Mouse (Mus musculus) activated CD4-positive, CD25-positive, alpha-beta regulatory T cell, adult 4 months (primary cell): ENCODE measurements at regions not wholly inside any gene's neighbourhood (a gene's known extent, or its start where the extent isn't known, plus 50 kb on each side); places are given as distances from the start of the nearest gene placed in this dataset.

Experiments
- ATAC-seq: one replicate; pipeline ENCODE4 v1.8.0; 2017

- no peak for ATAC-seq
These were observed 1935.3 kb upstream of the Lrrc6 start for GRCm38 (mm10) chr15:68435961-68436360.

- no peak for ATAC-seq
These were observed 1930.5 kb upstream of the Lrrc6 start for GRCm38 (mm10) chr15:68431251-68431650.

GRCm38 (mm10) chr15:68430486-68430885, 1929.8 kb upstream of the Lrrc6 start:
- no peak for ATAC-seq

DNA sequence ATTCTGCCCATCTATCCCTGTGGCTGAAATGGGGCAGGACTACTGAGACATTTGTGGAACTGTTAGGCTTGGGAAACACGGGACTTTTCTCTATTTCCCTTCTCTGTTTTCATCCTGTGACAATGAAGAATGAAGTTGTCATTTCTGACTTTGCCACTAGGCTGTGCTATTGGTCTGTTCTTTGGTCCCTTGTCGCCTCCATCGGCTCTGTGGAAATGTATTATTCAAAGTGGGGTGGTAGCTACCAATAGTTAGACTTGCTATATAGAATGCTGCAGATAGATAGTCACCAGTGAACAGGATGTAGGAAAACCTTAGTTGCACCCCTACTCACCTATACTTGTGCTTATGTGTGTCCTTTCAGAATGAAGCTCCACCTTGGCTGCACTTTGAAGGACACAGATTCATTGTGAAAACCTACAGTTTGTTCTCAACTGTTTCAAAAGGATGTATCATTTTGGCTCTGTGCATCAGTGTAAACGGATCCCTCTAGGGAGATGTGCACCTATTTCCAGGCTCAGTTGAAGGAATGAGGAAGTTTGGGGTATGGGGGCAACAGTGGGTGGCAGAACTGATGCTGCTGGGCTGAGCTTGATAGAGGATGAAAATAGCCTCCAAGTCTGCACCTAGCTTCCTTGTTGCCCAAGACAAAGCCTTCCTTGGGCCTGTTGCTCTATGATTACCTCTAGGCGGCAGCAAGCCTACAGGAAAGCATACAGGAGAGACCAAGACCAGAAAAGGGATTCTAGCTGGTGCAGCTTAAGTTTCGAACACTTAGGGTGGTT, 1927.9 kb upstream of the Lrrc6 start:
- ATAC-seq, result no peak

GRCm38 (mm10) chr15:68417142-68417541, 1916.4 kb upstream of the Lrrc6 start:
- no peak for ATAC-seq

- no peak for ATAC-seq
These were observed 1914.8 kb upstream of the Lrrc6 start for GRCm38 (mm10) chr15:68415401-68415925.

GRCm38 (mm10) chr15:68414047-68414446, 1913.3 kb upstream of the Lrrc6 start:
- no peak for ATAC-seq

GRCm38 (mm10) chr15:68412697-68413096, 1912.0 kb upstream of the Lrrc6 start:
- no peak for ATAC-seq

DNA sequence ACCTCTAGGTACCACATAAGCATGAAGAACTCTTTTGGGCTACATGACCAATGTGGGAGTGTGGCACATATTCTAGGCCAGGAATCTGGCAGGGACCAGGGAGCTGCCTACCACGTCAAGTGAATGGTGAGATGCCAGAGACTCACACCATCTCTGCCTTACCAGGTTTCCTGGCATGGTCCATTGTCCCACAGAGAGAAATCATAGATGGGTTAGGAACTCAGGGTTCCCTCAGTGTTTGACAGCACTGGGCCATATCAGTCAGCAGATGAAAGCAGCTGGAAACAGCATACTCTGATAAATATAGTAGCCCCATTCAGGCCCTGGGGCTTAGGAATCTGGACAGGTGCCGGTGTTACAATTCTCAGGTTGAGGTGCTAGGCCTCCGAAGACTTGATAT, 1911.4 kb upstream of the Lrrc6 start:
- no peak for ATAC-seq

GRCm38 (mm10) chr15:68403554-68404070, 1902.9 kb upstream of the Lrrc6 start:
- ATAC-seq, result no peak

- ATAC-seq, result no peak
These were observed 1901.0 kb upstream of the Lrrc6 start for GRCm38 (mm10) chr15:68401726-68402125.

GRCm38 (mm10) chr15:68401006-68401405, 1900.3 kb upstream of the Lrrc6 start:
- no peak for ATAC-seq

- ATAC-seq, result no peak
These were observed 1895.9 kb upstream of the Lrrc6 start for GRCm38 (mm10) chr15:68396566-68396965.

GRCm38 (mm10) chr15:68394749-68395148, 1894.0 kb upstream of the Lrrc6 start:
- ATAC-seq, result no peak

DNA sequence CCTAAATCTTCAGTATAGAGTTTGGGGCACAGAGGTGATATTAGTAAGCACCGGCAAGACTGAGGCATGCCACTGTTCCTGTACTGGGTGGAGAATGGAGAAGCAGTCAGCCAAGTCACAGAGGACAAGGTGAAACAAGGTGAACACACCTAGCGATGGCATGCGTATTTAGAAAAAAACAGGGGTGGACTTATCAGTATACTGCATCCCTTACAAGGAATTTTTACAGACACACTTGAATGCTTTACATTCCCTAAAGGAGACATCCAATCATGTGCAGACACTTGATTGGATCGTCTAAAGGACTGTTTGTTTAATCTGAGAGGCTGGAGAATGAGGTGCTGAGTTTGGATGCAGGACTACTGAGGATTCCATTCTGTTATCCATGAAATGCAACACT, 1893.4 kb upstream of the Lrrc6 start:
- ATAC-seq, result no peak

- no peak for ATAC-seq
These were observed 1891.0 kb upstream of the Lrrc6 start for GRCm38 (mm10) chr15:68391737-68392136.

- ATAC-seq, result no peak
These were observed 1889.1 kb upstream of the Lrrc6 start for GRCm38 (mm10) chr15:68389855-68390254.

DNA sequence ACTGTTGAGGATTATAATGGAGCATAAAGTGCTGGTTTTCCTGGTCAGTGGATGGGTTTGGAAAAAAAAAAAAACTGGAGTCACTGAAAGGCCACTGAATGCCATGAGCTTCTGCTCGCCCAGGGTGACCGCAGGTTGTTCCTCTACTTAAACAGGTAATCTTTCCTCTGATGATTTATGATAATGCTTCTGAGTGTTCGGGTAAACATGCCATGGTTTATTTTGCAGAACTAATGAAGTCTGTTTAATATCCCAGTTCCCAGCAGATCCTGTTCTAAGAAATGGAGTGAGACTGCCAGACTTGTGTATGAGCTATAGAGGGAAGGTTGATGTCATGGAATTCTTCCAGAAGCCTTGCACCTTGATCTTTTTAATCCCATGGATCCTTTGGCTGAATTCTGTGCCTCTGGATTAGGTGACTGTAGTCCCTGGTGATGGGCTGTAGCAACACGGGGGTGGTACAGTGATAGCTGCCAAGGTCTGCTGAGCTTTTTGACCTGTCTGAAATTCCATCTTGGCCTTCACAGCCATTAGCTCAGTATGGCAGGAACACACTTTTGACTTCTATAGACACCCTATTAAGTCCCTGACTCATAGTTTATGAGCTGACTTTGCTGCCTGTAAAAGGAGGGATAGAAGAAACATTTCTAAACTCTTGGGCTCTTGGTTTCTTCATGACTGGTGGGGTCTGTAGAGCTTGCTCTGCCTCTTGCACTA, 1886.8 kb upstream of the Lrrc6 start:
- no peak for ATAC-seq

DNA sequence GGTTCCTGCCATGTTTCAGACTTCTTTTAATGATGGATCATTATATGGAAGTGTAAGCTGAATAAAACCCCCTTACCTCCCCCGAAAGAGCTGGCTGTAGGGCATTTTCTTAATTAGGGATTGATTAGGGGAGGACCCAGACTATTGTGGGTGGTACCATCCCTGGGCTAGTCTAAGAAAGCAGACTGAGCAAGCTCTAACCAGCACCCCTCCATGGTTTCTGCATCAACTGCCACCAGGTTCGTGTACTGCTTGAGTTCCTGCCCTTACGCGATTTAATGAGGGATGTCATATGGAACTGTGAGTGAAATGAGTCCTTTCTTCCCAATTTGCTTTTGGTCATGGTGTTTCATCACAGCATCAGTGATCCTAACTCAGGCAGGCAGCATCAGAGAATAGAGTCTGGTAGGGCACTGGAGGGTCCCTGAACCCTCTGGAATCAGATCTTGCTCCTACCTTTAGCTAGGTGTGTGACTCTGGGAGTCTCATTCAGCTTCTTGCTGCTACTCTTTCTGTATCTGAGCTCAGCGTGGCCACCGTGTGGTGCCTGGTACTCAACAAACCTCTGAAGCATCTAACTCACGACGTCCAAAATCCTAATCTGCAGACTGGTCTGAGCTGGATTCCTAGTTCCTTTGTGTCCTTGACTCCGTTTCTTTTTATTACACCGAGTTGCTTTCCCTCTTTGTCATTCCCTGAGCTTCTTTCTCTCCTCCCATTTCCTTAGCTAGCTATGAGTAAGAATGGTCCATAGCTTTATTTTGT, 1884.0 kb upstream of the Lrrc6 start:
- ATAC-seq, result no peak

- no peak for ATAC-seq
These were observed 1874.5 kb upstream of the Lrrc6 start for GRCm38 (mm10) chr15:68375166-68375565.

- ATAC-seq, result no peak
These were observed 1866.1 kb upstream of the Lrrc6 start for GRCm38 (mm10) chr15:68366816-68367215.

- ATAC-seq, result peak; percentile 94
These were observed 1862.5 kb upstream of the Lrrc6 start for GRCm38 (mm10) chr15:68363058-68363735.
